Mouse (Mus musculus): ENCODE measurements around the gene Olfr211. TPM values are rescaled to one million over a fixed set of nuclear protein-coding genes. Genes with fewer than 3 reads are reported as not detected.
A peak's percentile ranks its signal among the peaks of the same experiment; 100 is the strongest.

Gene Olfr211
- not detected in 2 replicates for polyA plus RNA-seq (2015; fragmentation: Nextera tagmentation; extraction: Ambion mirVana)

DNA sequence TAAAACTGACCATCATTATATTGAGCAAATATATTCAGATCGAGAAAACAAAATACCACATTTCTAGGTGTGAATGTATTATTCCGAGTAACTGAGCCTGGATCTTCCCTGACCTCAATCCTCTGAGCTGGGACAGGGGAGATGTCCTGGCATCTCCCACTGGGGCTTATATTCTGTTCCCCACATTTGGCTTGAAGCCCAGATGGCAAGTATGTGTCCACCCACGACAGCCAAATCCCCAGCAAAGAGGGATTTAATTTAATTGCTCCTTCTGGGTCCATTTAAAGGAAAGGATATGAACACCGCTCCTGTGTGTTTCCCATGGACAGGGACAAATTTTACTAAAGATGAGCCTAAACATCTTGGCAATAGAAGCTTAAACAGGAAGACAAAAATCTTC lies at the start of gene Olfr211:
Gene Olfr211 (plus strand): TSS at position 301 of the 400 bp plus-strand sequence.
- Histone ChIP-seq H3K9me3 (no peaks in the 10 kb centered on the region), H3K36me3 (no peaks in the 10 kb centered on the region), H3K4me2 (replicated peaks) (no peak within 1 kb of the TSS), H3K27ac (no peak within 1 kb of the TSS), H3K9ac (replicated peaks) (no peak within 1 kb of the TSS), H3K4me3 (replicated peaks) (no peak within 1 kb of the TSS), H3K4me1 (replicated peaks) (no peaks in the 10 kb centered on the region), H3K27me3 (no peaks in the 10 kb centered on the region)
- WGBS, result 69% methylated on average over 4 of the region's 4 CpGs
- no peak for ATAC-seq

DNA sequence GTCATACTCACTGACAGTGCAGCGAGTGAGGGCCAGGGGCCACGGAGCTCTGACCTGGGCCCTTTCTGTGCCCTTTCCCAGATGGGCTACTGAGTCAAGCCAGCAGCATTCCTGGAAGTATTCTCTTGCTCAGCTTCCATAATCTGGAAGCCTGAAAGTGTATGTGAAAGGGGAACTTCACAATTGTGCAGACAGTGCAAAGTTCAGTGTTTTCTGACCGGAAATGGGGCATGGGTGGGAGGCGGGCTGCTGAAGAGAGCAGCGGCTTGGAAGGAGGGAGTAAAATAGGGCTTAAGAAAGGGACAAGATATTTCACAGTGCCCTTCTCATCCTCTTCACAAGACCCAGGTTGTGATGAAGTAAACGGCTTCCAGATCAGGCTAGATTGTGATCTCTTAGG lies 49.4 kb upstream of the Olfr211 start:
- Histone ChIP-seq H3K27me3 (no peaks in the 10 kb centered on the region), H3K36me3 (no peaks in the 10 kb centered on the region), H3K4me3 (replicated peaks) (no peak overlapping the region), H3K27ac (no peak overlapping the region), H3K9ac (replicated peaks) (no peak overlapping the region), H3K9me3 (no peaks in the 10 kb centered on the region), H3K4me2 (replicated peaks) (no peak overlapping the region), H3K4me1 (replicated peaks) (no peaks in the 10 kb centered on the region)
- WGBS, result 87% methylated on average over 6 of the region's 6 CpGs
- ATAC-seq, result no peak

GRCm38 (mm10) chr6:116440447-116440846 lies 48.4 kb upstream of the Olfr211 start:
- Histone ChIP-seq H3K27ac (no peak overlapping the region), H3K27me3 (no peaks in the 10 kb centered on the region), H3K4me1 (replicated peaks) (no peaks in the 10 kb centered on the region), H3K4me2 (replicated peaks) (no peak overlapping the region), H3K9me3 (no peaks in the 10 kb centered on the region), H3K4me3 (replicated peaks) (no peak overlapping the region), H3K9ac (replicated peaks) (no peak overlapping the region), H3K36me3 (no peaks in the 10 kb centered on the region)
- WGBS, result 79% methylated on average over 4 of the region's 4 CpGs
- no peak for ATAC-seq

DNA sequence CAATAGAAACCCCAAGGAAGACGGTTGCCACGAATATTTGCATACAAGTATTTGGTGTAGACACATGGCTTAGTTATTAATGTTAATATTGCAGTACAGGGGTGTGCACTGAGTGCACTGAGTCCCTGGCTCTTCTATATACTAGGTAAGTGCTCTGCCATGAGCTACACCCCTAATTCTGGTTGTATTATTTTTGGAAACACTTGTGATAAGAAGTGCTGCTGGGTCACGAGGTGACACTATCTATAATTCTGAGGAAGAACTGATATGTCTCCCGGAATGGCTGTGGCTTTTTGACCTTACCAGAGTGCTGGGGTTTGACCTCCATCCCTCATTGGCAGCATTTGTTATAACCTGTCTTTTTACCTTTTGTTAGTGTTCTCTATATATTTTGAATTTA lies 48.0 kb upstream of the Olfr211 start:
- Histone ChIP-seq H3K4me1 (replicated peaks) (no peaks in the 10 kb centered on the region), H3K9ac (replicated peaks) (no peak overlapping the region), H3K4me2 (replicated peaks) (no peak overlapping the region), H3K27me3 (no peaks in the 10 kb centered on the region), H3K27ac (no peak overlapping the region), H3K36me3 (no peaks in the 10 kb centered on the region), H3K9me3 (no peaks in the 10 kb centered on the region), H3K4me3 (replicated peaks) (no peak overlapping the region)
- 91% methylated on average over 4 of the region's 4 CpGs for WGBS
- ATAC-seq, result no peak

GRCm38 (mm10) chr6:116455781-116456180 lies 33.1 kb upstream of the Olfr211 start:
- Histone ChIP-seq H3K4me3 (replicated peaks) (no peak overlapping the region), H3K9me3 (no peaks in the 10 kb centered on the region), H3K4me1 (replicated peaks) (peaks cover 4% of the 10 kb centered on the region), H3K27ac (no peak overlapping the region), H3K36me3 (no peaks in the 10 kb centered on the region), H3K9ac (replicated peaks) (no peak overlapping the region), H3K4me2 (replicated peaks) (no peak overlapping the region), H3K27me3 (peaks cover 14% of the 10 kb centered on the region)
- ATAC-seq, result no peak
- 78% methylated on average over 4 of the region's 4 CpGs for WGBS

DNA sequence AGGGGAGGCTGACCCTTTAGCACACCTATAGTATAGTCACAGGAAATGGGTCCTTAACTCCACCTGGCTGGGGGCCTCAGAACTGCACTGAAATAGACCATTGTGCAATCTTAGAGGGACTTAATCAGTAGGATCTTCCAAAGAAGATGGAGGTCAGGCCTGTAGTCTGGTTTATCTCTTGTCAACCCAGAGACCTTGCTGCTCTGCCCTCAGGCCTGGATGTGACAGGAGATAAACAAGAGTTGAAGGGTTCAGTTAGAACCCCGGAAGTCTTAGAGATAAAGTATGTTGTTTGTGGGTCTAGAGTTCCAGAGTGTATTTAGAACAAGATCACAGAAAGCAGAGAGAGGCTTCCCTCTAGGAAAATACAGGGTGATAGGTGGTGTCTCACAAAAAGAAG lies 32.4 kb upstream of the Olfr211 start:
- no peaks in the 10 kb centered on the region for H3K9me3 ChIP-seq
- no peak overlapping the region for H3K4me2 ChIP-seq (replicated peaks)
- no peak overlapping the region for H3K4me3 ChIP-seq (replicated peaks)
- WGBS, result 95% methylated on average over 1 of the region's 1 CpGs
- no peaks in the 10 kb centered on the region for H3K36me3 ChIP-seq
- H3K27me3 ChIP-seq, result peaks cover 21% of the 10 kb centered on the region
- no peak overlapping the region for H3K27ac ChIP-seq
- H3K9ac ChIP-seq (replicated peaks), result no peak overlapping the region
- no peak for ATAC-seq
- H3K4me1 ChIP-seq (replicated peaks), result peaks cover 8% of the 10 kb centered on the region

DNA sequence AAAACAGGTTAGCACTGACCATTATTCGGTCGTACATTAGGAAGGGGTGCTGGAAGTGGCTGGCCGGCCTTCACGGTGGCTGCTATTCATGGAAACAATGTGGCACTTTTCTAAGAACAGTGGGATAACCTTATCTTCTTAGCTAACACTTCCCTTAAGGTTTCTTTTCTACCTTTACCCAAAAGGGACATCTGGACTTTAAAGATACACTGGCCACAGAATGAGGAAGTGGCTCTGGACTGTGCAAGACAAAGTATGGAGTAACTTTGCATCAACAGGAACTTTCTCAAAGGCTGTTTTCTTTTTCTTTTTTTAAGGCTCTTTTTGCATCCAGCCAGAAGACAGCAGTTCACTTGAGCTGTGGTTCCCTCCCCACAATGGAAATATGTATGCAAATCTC lies 30.2 kb upstream of the Olfr211 start:
- H3K9me3 ChIP-seq, result no peaks in the 10 kb centered on the region
- peaks cover 8% of the 10 kb centered on the region for H3K4me1 ChIP-seq (replicated peaks)
- no peak overlapping the region for H3K4me3 ChIP-seq (replicated peaks)
- 77% methylated on average over 4 of the region's 4 CpGs for WGBS
- peaks cover 30% of the 10 kb centered on the region for H3K27me3 ChIP-seq
- no peak for ATAC-seq
- H3K36me3 ChIP-seq, result no peaks in the 10 kb centered on the region
- no peak overlapping the region for H3K27ac ChIP-seq
- H3K9ac ChIP-seq (replicated peaks), result no peak overlapping the region
- no peak overlapping the region for H3K4me2 ChIP-seq (replicated peaks)

DNA sequence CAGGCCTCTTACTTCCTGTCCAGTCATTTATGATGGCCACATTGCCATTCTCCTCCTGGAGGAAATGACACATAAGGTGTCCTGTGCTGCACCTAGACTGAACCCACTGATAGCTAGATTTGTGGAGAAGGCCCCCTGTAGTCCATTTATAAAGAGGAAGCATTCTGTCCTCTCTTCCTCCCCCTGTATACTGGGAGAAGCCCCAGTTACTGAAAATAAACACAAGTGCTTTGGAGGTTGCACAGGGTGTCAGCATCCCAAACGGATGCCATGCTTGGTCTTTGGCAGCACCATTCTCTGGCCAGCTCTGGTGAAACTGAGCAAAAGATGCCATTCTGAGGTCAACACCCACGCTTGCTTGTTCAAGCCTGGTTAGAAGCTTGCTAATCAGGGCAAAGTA lies 29.7 kb upstream of the Olfr211 start:
- H3K9me3 ChIP-seq, result no peaks in the 10 kb centered on the region
- H3K4me1 ChIP-seq (replicated peaks), result peaks cover 8% of the 10 kb centered on the region
- peaks cover 30% of the 10 kb centered on the region for H3K27me3 ChIP-seq
- no peak for ATAC-seq
- H3K27ac ChIP-seq, result no peak overlapping the region
- no peak overlapping the region for H3K4me3 ChIP-seq (replicated peaks)
- no peaks in the 10 kb centered on the region for H3K36me3 ChIP-seq
- WGBS, result 86% methylated on average over 2 of the region's 2 CpGs
- no peak overlapping the region for H3K9ac ChIP-seq (replicated peaks)
- no peak overlapping the region for H3K4me2 ChIP-seq (replicated peaks)

DNA sequence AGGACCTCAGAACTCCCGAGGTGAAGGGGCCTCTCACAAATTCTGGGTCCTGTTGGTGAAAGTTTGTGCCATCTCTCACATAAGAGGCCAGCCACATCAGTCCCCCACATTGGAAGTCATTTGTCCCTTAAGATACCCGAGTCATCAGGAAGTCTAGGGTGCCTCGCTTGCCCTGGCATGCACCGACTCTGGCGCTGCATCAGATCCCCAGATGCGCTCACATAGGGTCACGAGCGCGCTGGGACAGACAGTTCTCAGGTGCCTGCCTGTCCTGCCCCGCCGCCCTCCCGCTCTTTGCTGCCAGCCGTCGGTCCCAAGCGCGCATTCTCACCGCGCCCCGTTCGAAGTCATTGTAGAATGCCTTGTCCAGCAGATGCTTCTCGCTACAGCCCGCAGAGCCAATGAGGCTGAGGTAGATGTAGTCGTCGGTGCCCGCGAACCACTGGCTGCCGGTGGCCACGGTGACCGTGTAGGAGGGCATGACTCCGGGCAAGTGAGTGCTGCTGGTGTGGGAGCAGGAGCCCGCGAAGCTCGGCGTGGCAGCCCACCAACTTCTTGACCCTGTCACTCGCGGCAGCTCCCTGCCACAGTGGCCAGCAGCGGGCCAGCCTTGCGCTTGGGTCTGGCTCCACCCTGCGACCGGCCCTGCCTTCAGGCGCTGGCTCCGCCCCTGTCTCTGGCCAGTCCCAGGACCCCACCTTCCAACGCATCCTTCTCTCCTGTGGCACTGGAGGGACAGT lies 28.2 kb upstream of the Olfr211 start, which contains the start of gene Alox5:
Gene Alox5 (minus strand): TSS at position 635 of the 740 bp plus-strand sequence.
- Histone ChIP-seq H3K4me2 (replicated peaks) (peak within 1 kb of the TSS; percentile 70), H3K4me3 (replicated peaks) (peak within 1 kb of the TSS; percentile 38), H3K9ac (replicated peaks) (peak within 1 kb of the TSS; percentile 51), H3K4me1 (replicated peaks) (peaks cover 8% of the 10 kb centered on the region), H3K9me3 (no peaks in the 10 kb centered on the region), H3K36me3 (no peaks in the 10 kb centered on the region), H3K27ac (no peak within 1 kb of the TSS), H3K27me3 (peaks cover 30% of the 10 kb centered on the region)
- ATAC-seq, result peak; percentile 83
- WGBS, result 3% methylated on average over 43 of the region's 43 CpGs

- H3K4me2 ChIP-seq (replicated peaks), result no peak overlapping the region
- no peaks in the 10 kb centered on the region for H3K36me3 ChIP-seq
- H3K27me3 ChIP-seq, result no peaks in the 10 kb centered on the region
- H3K9me3 ChIP-seq, result peaks cover 3% of the 10 kb centered on the region; the same call in 1 of the 2 replicates
- H3K4me1 ChIP-seq (replicated peaks), result no peaks in the 10 kb centered on the region
- WGBS, result 35% methylated on average over 3 of the region's 3 CpGs
- H3K27ac ChIP-seq, result no peak overlapping the region
- H3K9ac ChIP-seq (replicated peaks), result no peak overlapping the region
- no peak overlapping the region for H3K4me3 ChIP-seq (replicated peaks)
- ATAC-seq, result no peak
Observed at GRCm38 (mm10) chr6:116468081-116468480, 20.8 kb upstream of the Olfr211 start.

GRCm38 (mm10) chr6:116485081-116485480 lies 3.8 kb upstream of the Olfr211 start:
- no peak overlapping the region for H3K4me3 ChIP-seq (replicated peaks)
- 84% methylated on average over 1 of the region's 1 CpGs for WGBS
- H3K9ac ChIP-seq (replicated peaks), result no peak overlapping the region
- H3K9me3 ChIP-seq, result no peaks in the 10 kb centered on the region
- no peak overlapping the region for H3K27ac ChIP-seq
- no peaks in the 10 kb centered on the region for H3K27me3 ChIP-seq
- H3K4me1 ChIP-seq (replicated peaks), result no peaks in the 10 kb centered on the region
- no peak overlapping the region for H3K4me2 ChIP-seq (replicated peaks)
- H3K36me3 ChIP-seq, result no peaks in the 10 kb centered on the region
- no peak for ATAC-seq

- Histone ChIP-seq H3K27ac (no peak overlapping the region), H3K4me2 (replicated peaks) (no peak overlapping the region), H3K9ac (replicated peaks) (no peak overlapping the region), H3K36me3 (no peaks in the 10 kb centered on the region), H3K4me3 (replicated peaks) (no peak overlapping the region), H3K27me3 (no peaks in the 10 kb centered on the region), H3K9me3 (no peaks in the 10 kb centered on the region), H3K4me1 (replicated peaks) (no peaks in the 10 kb centered on the region)
- ATAC-seq, result no peak
- 70% methylated on average over 1 of the region's 1 CpGs for WGBS
Observed at GRCm38 (mm10) chr6:116486833-116487232, 2.1 kb upstream of the Olfr211 start.

DNA sequence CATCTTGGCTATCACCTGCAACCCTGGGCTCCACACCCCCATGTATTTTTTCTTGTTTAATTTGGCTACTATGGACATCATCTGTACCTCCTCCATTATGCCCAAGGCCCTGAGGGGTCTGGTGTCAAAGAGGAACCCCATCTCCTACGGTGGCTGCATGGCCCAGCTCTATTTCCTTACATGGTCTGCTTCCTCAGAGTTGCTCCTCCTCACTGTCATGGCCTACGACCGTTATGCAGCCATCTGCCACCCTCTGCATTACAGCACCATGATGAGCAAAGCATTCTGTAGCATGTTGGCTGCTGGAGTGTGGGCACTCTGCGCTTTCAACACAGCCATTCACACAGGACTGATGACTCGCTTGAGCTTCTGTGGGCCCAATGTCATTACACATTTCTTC lies 4.9 kb downstream of the Olfr211 start:
- Histone ChIP-seq H3K9me3 (no peaks in the 10 kb centered on the region), H3K4me3 (replicated peaks) (no peak overlapping the region), H3K27ac (no peak overlapping the region), H3K4me1 (replicated peaks) (no peaks in the 10 kb centered on the region), H3K36me3 (no peaks in the 10 kb centered on the region), H3K27me3 (no peaks in the 10 kb centered on the region), H3K4me2 (replicated peaks) (no peak overlapping the region), H3K9ac (replicated peaks) (no peak overlapping the region)
- no peak for ATAC-seq
- 84% methylated on average over 5 of the region's 5 CpGs for WGBS
